Mouse (Mus musculus) liver, postnatal 0 days (tissue): Measurements from ENCODE around the gene Fras1.

Experiments
- CTCF ChIP-seq: sonication (generic); IDR thresholded peaks from 2 replicates; pipeline ENCODE4 v1.5.1; 2016; ENCODE audit warnings: antibody characterized with exemption, low read depth
- EP300 ChIP-seq: IDR thresholded peaks from 2 replicates; pipeline ENCODE4 v1.6.1; 2016; ENCODE audit warnings: antibody characterized with exemption, low read depth, mild to moderate bottlenecking

- TF ChIP-seq CTCF = no peak
- TF ChIP-seq EP300 = no peak
Observed at GRCm38 (mm10) chr5:96702706-96703625, 329.2 kb downstream of the Fras1 start.
